Mouse (Mus musculus): ENCODE data around the gene Ndufb4. TPM values are rescaled to one million over a fixed set of nuclear protein-coding genes. Genes with fewer than 3 reads are reported as not detected.

The Ndufb4 gene
- 90.3 TPM for polyA plus RNA-seq (2015; fragmentation: Illumina TruSeq; extraction: RNeasy Lipid Tissue Mini Kit (QIAGEN cat#74804); ENCODE audit: low read depth, low replicate concordance)

DNA sequence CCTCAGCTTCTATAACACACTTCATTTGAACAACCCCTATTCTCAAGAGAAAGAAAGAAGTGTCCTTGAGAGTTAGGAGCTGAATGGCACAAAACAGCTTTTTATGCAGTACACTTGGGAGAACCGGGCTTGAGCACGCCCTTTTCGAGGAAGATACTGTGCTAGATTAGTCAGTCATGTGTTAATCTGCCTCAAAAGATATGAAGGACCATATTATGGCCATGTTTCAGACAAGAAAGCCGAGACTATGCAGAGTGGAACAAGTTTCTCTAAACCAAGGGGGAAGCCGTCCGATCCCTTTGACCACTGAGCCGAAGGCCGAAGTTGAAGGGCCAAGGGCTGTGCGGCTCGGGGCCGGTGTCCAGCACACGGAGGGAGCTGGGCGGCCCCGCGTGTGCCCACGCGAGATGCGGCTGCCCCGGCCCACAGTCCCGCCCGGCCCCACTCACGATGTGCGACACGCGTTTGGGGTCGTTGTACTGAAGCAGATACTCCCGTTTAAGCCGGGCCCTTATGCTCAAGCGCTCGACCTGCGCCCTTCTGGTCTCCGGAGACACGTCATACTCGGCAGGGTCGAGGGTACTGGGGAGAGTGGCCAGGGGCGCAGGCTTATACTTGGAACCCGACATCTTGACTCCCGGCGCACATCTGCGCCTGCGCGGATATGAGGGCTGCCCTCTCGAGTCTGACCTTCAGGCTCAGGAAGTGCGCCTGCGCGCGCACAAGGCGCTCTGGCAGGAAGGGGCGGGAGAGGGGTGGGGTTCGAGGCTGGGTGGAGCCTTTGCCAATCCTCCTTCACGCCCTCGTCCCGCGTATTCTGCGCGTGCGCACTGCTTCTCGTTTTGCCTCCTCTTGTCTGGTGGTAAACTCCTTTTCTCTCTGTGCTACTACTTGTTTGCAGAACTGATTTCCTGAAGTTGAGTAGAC, at the start of gene Ndufb4:
Gene Ndufb4, minus strand, starts transcription at position 723 of the 927 bp plus-strand sequence.

Other genes starting within 250 kb of the Ndufb4 start
- 14.9 TPM for gene Gtf2e1, start 114.7 kb downstream of the Ndufb4 start, polyA plus RNA-seq (2015; fragmentation: Illumina TruSeq; extraction: RNeasy Lipid Tissue Mini Kit (QIAGEN cat#74804); ENCODE audit: low read depth, low replicate concordance)
- 11.1 TPM for gene Rabl3, start 114.6 kb downstream of the Ndufb4 start, polyA plus RNA-seq (2015; fragmentation: Illumina TruSeq; extraction: RNeasy Lipid Tissue Mini Kit (QIAGEN cat#74804); ENCODE audit: low read depth, low replicate concordance)
- gene Hgd, start 74.3 kb downstream of the Ndufb4 start, polyA plus RNA-seq (2015; fragmentation: Illumina TruSeq; extraction: RNeasy Lipid Tissue Mini Kit (QIAGEN cat#74804); ENCODE audit: low read depth, low replicate concordance) = 0.33 TPM
- 25.9 TPM for gene Fstl1, start 122.4 kb upstream of the Ndufb4 start, polyA plus RNA-seq (2015; fragmentation: Illumina TruSeq; extraction: RNeasy Lipid Tissue Mini Kit (QIAGEN cat#74804); ENCODE audit: low read depth, low replicate concordance)
- not detected for gene Gm36028, start 206.7 kb upstream of the Ndufb4 start, polyA plus RNA-seq (2015; fragmentation: Illumina TruSeq; extraction: RNeasy Lipid Tissue Mini Kit (QIAGEN cat#74804); ENCODE audit: low read depth, low replicate concordance)
- 28.1 TPM for gene Lrrc58, start 213.9 kb upstream of the Ndufb4 start, polyA plus RNA-seq (2015; fragmentation: Illumina TruSeq; extraction: RNeasy Lipid Tissue Mini Kit (QIAGEN cat#74804); ENCODE audit: low read depth, low replicate concordance)

Data from brain, adult 10 weeks (tissue).